Mouse (Mus musculus): ENCODE measurements around the gene Wdr20. TPM values are rescaled to one million over a fixed set of nuclear protein-coding genes. Genes with fewer than 3 reads are reported as not detected.

The Wdr20 gene
- total and polyA plus RNA-seq, 3 experiments = 17.9 to 26.2 (median 22.8) TPM

DNA sequence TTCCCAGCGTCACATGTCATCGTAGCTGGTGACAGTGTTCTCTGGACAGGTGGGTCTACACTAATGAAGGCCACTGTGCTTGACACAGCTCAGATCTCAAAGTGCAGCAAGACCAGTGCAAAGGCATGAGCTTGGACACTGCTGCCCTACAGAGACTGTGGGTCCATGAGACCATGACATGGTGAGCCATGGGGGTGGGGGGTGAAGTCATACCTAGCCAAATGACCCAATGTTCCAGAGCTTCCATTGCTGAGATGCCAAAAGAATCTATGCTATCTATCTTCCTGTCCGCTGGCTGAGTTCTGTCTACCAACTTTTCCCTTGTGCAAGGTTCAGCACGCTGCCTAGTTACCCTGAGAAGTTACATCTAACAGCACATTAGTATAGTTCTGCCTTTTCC, 91.2 kb downstream of the Wdr20 start:
- H3K9me3 ChIP-seq (replicated peaks; ENCODE audit: low read length) = no peaks in the 10 kb centered on the region
- H3K4me3 ChIP-seq (replicated peaks in 1 of 3; ENCODE audit: low read depth in 2 of 3, low read length in 2 of 3, poor library complexity in 1 of 3) = no peak overlapping the region
- dilution Hi-C loops (cut with MboI; ENCODE audit: extremely low pct_ligation_motif_present, extremely low pct_unique_long_range_greater_than_20kb, low sequenced_read_pairs) (no loop called here), in situ Hi-C loops (cut with MboI; ENCODE audit: low pct_ligation_motif_present, low pct_unique_long_range_greater_than_20kb, low sequenced_read_pairs) (no loop called here)
- no peak for DNase-seq (ENCODE audit: extremely low read depth)
- no peak overlapping the region for H3K4me2 ChIP-seq (ENCODE audit: insufficient read depth, low read depth, poor library complexity, severe bottlenecking)
- H3K36me3 ChIP-seq (replicated peaks in 1 of 2; ENCODE audit: control insufficient read depth in 1 of 2, insufficient read depth in 1 of 2, low read length in 1 of 2) = no peaks in the 10 kb centered on the region
- TF ChIP-seq SMC3 (IDR thresholded peaks at IDR 0.05; ENCODE audit: low read depth, low read length) (no peak), NRF1 (IDR thresholded peaks at IDR 0.05; ENCODE audit: low read depth, low read length) (no peak), MEF2A (IDR thresholded peaks at IDR 0.05; ENCODE audit: borderline replicate concordance, low read depth, low read length) (no peak), JUND (conservative IDR thresholded peaks at IDR 0.05; ENCODE audit: low read depth, low read length) (no peak), USF1 (IDR thresholded peaks at IDR 0.05; ENCODE audit: low read depth, low read length) (no peak), MAX (IDR thresholded peaks at IDR 0.05; ENCODE audit: low read length) (no peak), TBP (conservative IDR thresholded peaks at IDR 0.05; ENCODE audit: low read depth, low read length) (no peak), MAZ (IDR thresholded peaks at IDR 0.05; ENCODE audit: low read depth, low read length) (no peak)
- no peaks in the 10 kb centered on the region for H3K27me3 ChIP-seq (replicated peaks)
- no peaks in the 10 kb centered on the region for H3K79me2 ChIP-seq (replicated peaks; ENCODE audit: control insufficient read depth, extremely low read depth, insufficient read depth, poor library complexity, severe bottlenecking)
- H3K9ac ChIP-seq (ENCODE audit: insufficient read depth, low read depth) = no peak overlapping the region
- no peak overlapping the region for H3K27ac ChIP-seq (ENCODE audit: insufficient read depth, low read depth)
- peaks cover 3 to 18% of the 10 kb centered on the region in 2 experiments; a peak in 3 of 4 replicates for H3K4me1 ChIP-seq (ENCODE audit: control insufficient read depth in 1 of 2, insufficient read depth in 2 of 2)

DNA sequence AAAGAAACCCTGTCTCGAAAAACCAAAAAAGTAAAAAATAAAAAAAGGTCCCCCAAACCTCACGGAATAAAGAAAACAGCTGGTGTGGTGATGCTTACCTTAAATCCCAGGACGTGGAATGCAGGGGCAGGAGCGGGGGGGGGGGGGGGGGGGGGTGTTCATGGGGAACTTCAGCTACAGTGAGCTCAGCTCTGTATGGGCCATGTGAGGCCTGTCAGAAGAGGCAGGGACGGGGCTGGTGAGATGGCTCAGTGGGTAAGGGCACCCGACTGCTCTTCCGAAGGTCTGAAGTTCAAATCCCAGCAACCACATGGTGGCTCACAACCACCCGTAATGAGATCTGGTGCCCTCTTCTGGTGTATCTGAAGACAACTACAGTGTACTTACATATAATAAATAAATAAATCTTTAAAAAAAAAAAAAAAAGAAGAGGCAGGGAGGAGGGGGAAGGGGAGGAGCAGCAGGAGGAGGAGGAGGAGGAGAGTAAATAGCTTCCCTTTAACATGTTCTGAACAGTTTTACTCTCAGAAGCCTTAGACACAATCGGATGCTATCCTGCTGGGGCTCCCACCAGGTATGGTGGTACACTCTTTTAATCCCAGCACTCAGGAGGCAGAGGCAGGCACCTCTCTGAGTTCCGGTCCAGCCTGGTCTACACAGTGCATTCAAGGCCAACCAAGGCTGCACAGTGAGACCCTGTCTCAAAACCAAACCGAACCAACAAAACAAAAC, 92.7 kb downstream of the Wdr20 start:
- TF ChIP-seq ZNF384 (IDR thresholded peaks at IDR 0.05; ENCODE audit: low read depth, low read length) = peak; percentile 22; the same call in 1 of the 2 replicates
- peak; percentile 48; the same call in 1 of the 2 replicates for TF ChIP-seq TBP (conservative IDR thresholded peaks at IDR 0.05; ENCODE audit: low read depth, low read length)
- no peak for TF ChIP-seq MXI1 (IDR thresholded peaks at IDR 0.05; ENCODE audit: low read depth, low read length)
- TF ChIP-seq MAFK (IDR thresholded peaks at IDR 0.05; ENCODE audit: insufficient replicate concordance, low read length) = no peak
- Histone ChIP-seq H3K27me3 (replicated peaks) (no peaks in the 10 kb centered on the region), H3K9me3 (replicated peaks; ENCODE audit: low read length) (no peaks in the 10 kb centered on the region), H3K4me3 (replicated peaks in 1 of 3; ENCODE audit: low read depth in 2 of 3, low read length in 2 of 3, poor library complexity in 1 of 3) (no peak overlapping the region), H3K4me1 (ENCODE audit: control insufficient read depth in 1 of 2, insufficient read depth in 2 of 2) (peaks cover 0 to 8% of the 10 kb centered on the region in 2 experiments; a peak in 2 of 4 replicates), H3K27ac (ENCODE audit: insufficient read depth, low read depth) (no peak overlapping the region), H3K36me3 (replicated peaks in 1 of 2; ENCODE audit: control insufficient read depth in 1 of 2, insufficient read depth in 1 of 2, low read length in 1 of 2) (no peaks in the 10 kb centered on the region), H3K4me2 (ENCODE audit: insufficient read depth, low read depth, poor library complexity, severe bottlenecking) (no peak overlapping the region), H3K79me2 (replicated peaks; ENCODE audit: control insufficient read depth, extremely low read depth, insufficient read depth, poor library complexity, severe bottlenecking) (no peaks in the 10 kb centered on the region), H3K9ac (ENCODE audit: insufficient read depth, low read depth) (no peak overlapping the region)
- in situ Hi-C loops (cut with MboI; ENCODE audit: low pct_ligation_motif_present, low pct_unique_long_range_greater_than_20kb, low sequenced_read_pairs) (no loop called here), dilution Hi-C loops (cut with MboI; ENCODE audit: extremely low pct_ligation_motif_present, extremely low pct_unique_long_range_greater_than_20kb, low sequenced_read_pairs) (no loop called here)
- no peak for DNase-seq (ENCODE audit: extremely low read depth)

DNA sequence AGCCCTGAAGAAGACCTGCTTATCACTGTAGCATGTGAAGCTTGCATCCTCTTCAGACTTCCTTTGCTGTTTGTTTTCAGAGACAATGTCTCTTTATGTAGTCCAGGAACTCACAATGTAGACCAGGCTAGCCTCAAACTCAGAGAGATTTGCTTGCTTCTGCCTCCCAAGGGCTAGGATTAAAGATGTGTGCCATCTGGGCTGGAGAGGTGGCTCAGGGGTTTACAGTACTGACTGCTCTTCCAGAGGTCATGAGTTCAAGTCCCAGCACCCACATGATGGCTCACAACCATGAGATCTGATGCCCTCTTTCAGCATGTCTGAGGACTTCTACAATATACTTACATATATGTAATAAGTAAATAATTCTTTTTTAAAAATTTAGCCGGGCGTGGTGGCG, 97.4 kb downstream of the Wdr20 start:
- no peak for TF ChIP-seq E2F4 (IDR thresholded peaks at IDR 0.05; ENCODE audit: insufficient replicate concordance, low read depth, low read length)
- no peak for TF ChIP-seq ZNF384 (IDR thresholded peaks at IDR 0.05; ENCODE audit: low read depth, low read length)
- TF ChIP-seq TBP (conservative IDR thresholded peaks at IDR 0.05; ENCODE audit: low read depth, low read length) = peak; percentile 58; the same call in 1 of the 2 replicates
- TF ChIP-seq CTCF (conservative IDR thresholded peaks at IDR 0.05 in 1 of 2, IDR thresholded peaks at IDR 0.05 in 1 of 2; ENCODE audit: low read depth in 2 of 2, low read length in 2 of 2) = no peak
- no peak for TF ChIP-seq NRF1 (IDR thresholded peaks at IDR 0.05; ENCODE audit: low read depth, low read length)
- no peak for TF ChIP-seq SIN3A (IDR thresholded peaks at IDR 0.05; ENCODE audit: low read length)
- TF ChIP-seq MYC (IDR thresholded peaks at IDR 0.05; ENCODE audit: low read depth, low read length) = no peak
- H3K79me2 ChIP-seq (replicated peaks; ENCODE audit: control insufficient read depth, extremely low read depth, insufficient read depth, poor library complexity, severe bottlenecking) = no peaks in the 10 kb centered on the region
- H3K4me2 ChIP-seq (ENCODE audit: insufficient read depth, low read depth, poor library complexity, severe bottlenecking) = no peak overlapping the region
- H3K27me3 ChIP-seq (replicated peaks) = peaks cover 10% of the 10 kb centered on the region
- no peaks in the 10 kb centered on the region for H3K36me3 ChIP-seq (replicated peaks in 1 of 2; ENCODE audit: control insufficient read depth in 1 of 2, insufficient read depth in 1 of 2, low read length in 1 of 2)
- in situ Hi-C loops (cut with MboI; ENCODE audit: low pct_ligation_motif_present, low pct_unique_long_range_greater_than_20kb, low sequenced_read_pairs) = no loop called here
- peaks cover 0 to 17% of the 10 kb centered on the region in 2 experiments; a peak in 2 of 4 replicates for H3K4me1 ChIP-seq (ENCODE audit: control insufficient read depth in 1 of 2, insufficient read depth in 2 of 2)
- H3K4me3 ChIP-seq (replicated peaks in 1 of 3; ENCODE audit: low read depth in 2 of 3, low read length in 2 of 3, poor library complexity in 1 of 3) = no peak overlapping the region
- no peaks in the 10 kb centered on the region for H3K9me3 ChIP-seq (replicated peaks; ENCODE audit: low read length)
- H3K27ac ChIP-seq (ENCODE audit: insufficient read depth, low read depth) = no peak overlapping the region
- no peak overlapping the region for H3K9ac ChIP-seq (ENCODE audit: insufficient read depth, low read depth)
- dilution Hi-C loops (cut with MboI; ENCODE audit: extremely low pct_ligation_motif_present, extremely low pct_unique_long_range_greater_than_20kb, low sequenced_read_pairs) = no loop called here
- no peak for DNase-seq (ENCODE audit: extremely low read depth)

Data from CH12.LX (cell line).